Mouse (Mus musculus) brown adipose tissue, adult 24 weeks (tissue): ENCODE measurements around the gene Synpo2. TPM values are rescaled to one million over a fixed set of nuclear protein-coding genes. Genes with fewer than 3 reads are reported as not detected.
A peak's percentile ranks its signal among the peaks of the same experiment; 100 is the strongest.

ENCODE experiments used
- H3K27ac ChIP-seq: fragments of 200-500 bp; replicated peaks from 2 replicates; pipeline ENCODE4 v1.5.1; 2012; ENCODE audit warnings: low read depth, mild to moderate bottlenecking, low read length
- H3K4me1 ChIP-seq: fragments of 200-500 bp; 2 replicates; pipeline ENCODE4 v1.6.1; 2012; ENCODE audit warnings: low read length, mixed read lengths; ENCODE audit not compliant: control insufficient read depth, insufficient read depth, insufficient read length
- H3K4me3 ChIP-seq: fragments of 200-500 bp; 2 replicates; pipeline ENCODE4 v1.5.1; 2012; ENCODE audit warnings: low read depth, mild to moderate bottlenecking, low read length, moderate library complexity; ENCODE audit not compliant: insufficient read depth
- polyA plus RNA-seq: library from polyadenylated mRNA; stranded (reverse); fragments of >200 nt; gene quantifications from 2 replicates; pipeline ENCODE4 v1.2.4, GENCODE M21; 2012; ENCODE audit not compliant: missing spikeins, insufficient read depth, insufficient read length

Synpo2 gene
- polyA plus RNA-seq, 1 experiment = 7.4 TPM

DNA sequence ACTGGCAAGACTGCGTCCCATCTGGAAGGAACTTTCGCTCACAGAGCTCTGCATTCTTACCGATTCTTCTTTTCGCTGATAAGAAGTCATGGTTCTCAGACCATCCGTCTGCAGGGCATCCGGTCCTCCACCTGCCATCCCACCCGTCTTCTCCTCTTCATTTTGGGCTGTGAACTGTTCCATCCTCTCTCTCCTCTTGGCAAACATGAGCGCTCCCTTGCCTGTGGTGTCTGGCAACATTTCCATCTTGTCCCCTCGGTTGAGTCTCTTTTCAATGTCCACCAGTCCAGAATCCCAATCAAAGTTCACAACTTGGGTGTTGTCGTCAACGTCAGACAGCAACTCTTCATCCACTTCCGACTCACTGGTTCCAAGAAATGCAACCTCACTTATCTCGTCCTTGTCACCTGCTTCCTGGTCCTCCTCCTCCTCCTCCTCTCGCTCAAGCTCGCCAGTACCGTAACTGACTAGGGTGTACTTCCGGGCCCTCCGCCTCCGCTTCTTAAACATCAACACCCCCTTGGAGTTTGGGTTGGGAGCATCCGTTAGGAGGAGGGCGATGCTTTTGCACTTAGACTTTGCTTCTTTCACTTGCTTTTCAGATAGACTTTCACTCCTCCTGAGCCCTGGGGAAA lies 121.8 kb downstream of the Synpo2 start:
- Histone ChIP-seq H3K4me1 (peaks cover 6% of the 10 kb centered on the region), H3K27ac (no peak overlapping the region), H3K4me3 (no peak overlapping the region)

- Histone ChIP-seq H3K4me1 (peaks cover 12% of the 10 kb centered on the region), H3K4me3 (no peak overlapping the region), H3K27ac (no peak overlapping the region)
Measured at GRCm38 (mm10) chr3:123112781-123113180, 123.2 kb downstream of the Synpo2 start.

DNA sequence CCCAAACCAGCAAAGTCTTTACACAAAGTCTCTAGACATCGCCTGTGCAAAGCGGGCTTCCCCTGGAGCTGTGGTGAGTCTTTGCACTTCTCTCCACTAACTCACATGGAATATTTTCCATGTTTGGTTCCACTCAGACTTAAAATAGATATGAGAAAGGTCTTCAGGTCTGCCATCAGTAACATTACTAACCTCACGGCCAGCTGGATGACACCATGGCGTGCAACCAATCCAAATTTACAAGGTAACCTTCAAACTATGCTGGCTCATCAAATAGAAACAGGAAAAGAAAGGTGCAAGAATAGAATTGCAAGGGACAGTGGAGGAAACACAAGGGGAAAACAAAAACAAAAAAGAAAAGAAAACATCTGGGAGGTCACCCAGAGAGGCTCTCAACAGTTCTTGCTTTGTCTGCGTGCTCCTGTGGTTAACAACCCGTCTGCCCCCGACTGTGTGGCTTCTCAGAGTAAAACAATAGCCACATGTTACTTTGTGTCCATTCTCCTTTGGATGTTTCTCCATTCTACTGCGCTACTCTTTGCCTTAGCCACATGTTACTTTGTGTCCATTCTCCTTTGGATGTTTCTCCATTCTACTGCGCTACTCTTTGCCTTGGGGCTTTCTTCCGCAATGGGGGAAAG lies 124.8 kb downstream of the Synpo2 start:
- no peak overlapping the region for H3K27ac ChIP-seq
- H3K4me1 ChIP-seq = peaks cover 10% of the 10 kb centered on the region; the same call in 1 of the 2 replicates
- H3K4me3 ChIP-seq = no peak overlapping the region

- Histone ChIP-seq H3K4me3 (no peak overlapping the region), H3K27ac (peak overlapping the region; percentile 55), H3K4me1 (peaks cover 10% of the 10 kb centered on the region; the same call in 1 of the 2 replicates)
Measured at GRCm38 (mm10) chr3:123107830-123108549, 128.0 kb downstream of the Synpo2 start.

DNA sequence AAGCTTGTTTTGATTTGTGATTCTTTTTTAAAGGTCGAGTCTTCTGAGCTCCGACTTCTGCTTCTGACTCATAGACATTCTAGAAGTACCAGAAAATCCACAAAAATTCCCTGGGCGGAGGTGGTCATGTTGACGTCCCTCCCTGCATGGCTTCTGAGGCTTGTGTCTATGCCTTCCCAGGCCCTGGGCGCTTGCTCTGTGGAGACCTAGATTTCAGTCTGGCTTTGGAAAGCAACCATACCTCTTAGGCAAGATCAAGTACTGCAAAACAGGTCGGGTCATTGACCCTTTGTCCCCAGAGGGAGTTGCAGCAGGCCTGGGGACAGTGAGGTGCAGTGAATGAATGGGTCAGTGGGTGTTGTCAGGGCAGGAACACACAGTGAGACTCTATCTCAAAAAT lies 131.6 kb downstream of the Synpo2 start:
- Histone ChIP-seq H3K4me3 (no peak overlapping the region), H3K27ac (peak overlapping the region; percentile 5; the same call in 1 of the 2 replicates), H3K4me1 (peaks cover 10% of the 10 kb centered on the region; the same call in 1 of the 2 replicates)

GRCm38 (mm10) chr3:123103151-123103860 lies 132.6 kb downstream of the Synpo2 start:
- Histone ChIP-seq H3K4me3 (no peak overlapping the region), H3K27ac (no peak overlapping the region)

GRCm38 (mm10) chr3:123101761-123102160 lies 134.2 kb downstream of the Synpo2 start:
- Histone ChIP-seq H3K4me3 (no peak overlapping the region), H3K27ac (no peak overlapping the region), H3K4me1 (no peaks in the 10 kb centered on the region)

More at GRCm38 (mm10) chr3:123103151-123103860, 132.6 kb downstream of the Synpo2 start:
- peaks cover 8% of the 10 kb centered on the region; the same call in 1 of the 2 replicates for H3K4me1 ChIP-seq

GRCm38 (mm10) chr3:123095111-123095510 lies 140.8 kb downstream of the Synpo2 start:
- H3K4me3 ChIP-seq = no peak overlapping the region
- no peak overlapping the region for H3K27ac ChIP-seq
- peaks cover 14% of the 10 kb centered on the region for H3K4me1 ChIP-seq

DNA sequence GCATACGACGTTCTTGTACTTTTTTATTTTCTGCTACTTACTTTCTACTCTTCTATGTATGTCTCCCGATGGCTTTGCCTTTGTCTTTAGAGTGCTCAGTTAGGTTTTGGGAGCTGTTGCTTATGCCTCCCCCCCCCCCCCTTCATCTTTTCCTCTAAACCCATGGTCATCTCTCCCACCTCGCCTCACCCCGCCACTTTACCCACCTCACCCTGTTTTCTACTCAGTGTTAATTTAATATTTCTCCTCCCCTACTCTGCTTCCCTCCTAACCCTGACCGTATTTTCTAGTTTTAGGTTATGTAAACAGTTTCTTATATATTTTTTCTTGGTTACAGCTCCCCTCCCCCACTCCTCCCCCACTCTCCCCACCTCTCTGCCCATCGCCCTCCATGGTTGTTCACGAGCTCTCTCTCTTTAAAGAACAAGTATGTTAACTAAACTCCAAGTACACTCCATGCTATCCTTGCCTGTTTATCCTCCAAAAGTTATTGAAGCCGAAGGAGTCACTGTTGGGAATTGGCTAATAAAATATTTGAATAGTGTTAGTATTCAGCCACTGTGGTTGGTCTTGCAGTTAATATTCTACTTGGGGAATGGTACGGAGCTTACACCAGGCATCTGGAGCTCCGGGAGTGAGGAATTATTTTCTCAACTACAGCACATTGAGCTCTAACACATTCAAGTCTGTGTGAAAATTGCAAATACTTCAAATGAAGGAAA lies 142.1 kb downstream of the Synpo2 start:
- peaks cover 14% of the 10 kb centered on the region for H3K4me1 ChIP-seq
- H3K4me3 ChIP-seq = no peak overlapping the region
- no peak overlapping the region for H3K27ac ChIP-seq

DNA sequence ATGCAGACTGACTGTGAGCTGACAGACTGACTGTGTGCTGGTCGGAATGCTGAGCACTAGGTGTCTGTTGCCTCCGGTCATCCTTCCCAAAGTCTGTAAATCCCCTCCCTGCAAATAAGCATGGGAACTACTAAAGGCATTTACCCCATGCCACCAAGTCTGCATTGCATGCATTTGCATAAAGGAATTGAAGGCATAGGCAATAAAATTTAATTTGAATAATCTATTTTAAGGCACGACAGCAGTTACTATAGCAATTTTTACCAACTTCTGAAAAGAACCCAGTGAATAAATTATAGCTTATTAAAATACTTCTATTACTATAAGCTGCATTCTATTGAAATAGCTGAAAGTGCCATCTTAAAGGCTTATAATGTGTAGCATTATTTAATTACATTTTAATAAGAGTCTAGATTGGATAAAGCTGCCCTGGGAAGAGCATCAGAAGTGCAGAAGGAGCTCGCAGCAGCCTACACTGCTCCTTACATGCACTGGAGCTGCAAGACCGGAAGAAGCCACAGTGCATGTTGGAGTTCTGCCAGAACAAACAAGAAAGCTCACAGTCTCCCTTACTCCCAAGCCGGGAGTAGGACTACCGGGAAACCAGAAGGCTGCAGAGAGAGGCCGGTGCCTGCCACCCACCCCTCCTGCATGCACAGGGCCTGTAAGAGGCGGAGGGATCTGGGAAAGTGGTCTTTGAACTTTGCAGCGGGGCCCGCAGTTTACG lies 142.9 kb downstream of the Synpo2 start:
- H3K4me1 ChIP-seq = peaks cover 14% of the 10 kb centered on the region
- H3K27ac ChIP-seq = no peak overlapping the region
- H3K4me3 ChIP-seq = no peak overlapping the region

- no peak overlapping the region for H3K4me3 ChIP-seq
- H3K27ac ChIP-seq = peak overlapping the region; percentile 58
- peaks cover 14% of the 10 kb centered on the region for H3K4me1 ChIP-seq
Measured at GRCm38 (mm10) chr3:123092442-123092841, 143.5 kb downstream of the Synpo2 start.

GRCm38 (mm10) chr3:123089297-123090020 lies 146.5 kb downstream of the Synpo2 start:
- no peak overlapping the region for H3K4me3 ChIP-seq
- H3K4me1 ChIP-seq = peaks cover 14% of the 10 kb centered on the region
- H3K27ac ChIP-seq = no peak overlapping the region; the same call in 1 of the 2 replicates

GRCm38 (mm10) chr3:123088284-123088683 lies 147.7 kb downstream of the Synpo2 start:
- H3K4me1 ChIP-seq = peaks cover 10% of the 10 kb centered on the region
- H3K4me3 ChIP-seq = no peak overlapping the region
- no peak overlapping the region for H3K27ac ChIP-seq
